Mouse (Mus musculus) kidney, adult 8-10 months (tissue): ENCODE data around the gene Rnf40.
A peak's percentile ranks its signal among the peaks of the same experiment; 100 is the strongest.
"Not testable (repeated sequence)": the region's sequence is repeated elsewhere in the genome, so short reads cannot be mapped to it uniquely, and the experiment has no call there.

Experiments used
- DNase-seq, 2 experiments: peaks; one replicate each; pipeline ENCODE4 v3.0.0; 2022

The Rnf40 gene

DNA sequence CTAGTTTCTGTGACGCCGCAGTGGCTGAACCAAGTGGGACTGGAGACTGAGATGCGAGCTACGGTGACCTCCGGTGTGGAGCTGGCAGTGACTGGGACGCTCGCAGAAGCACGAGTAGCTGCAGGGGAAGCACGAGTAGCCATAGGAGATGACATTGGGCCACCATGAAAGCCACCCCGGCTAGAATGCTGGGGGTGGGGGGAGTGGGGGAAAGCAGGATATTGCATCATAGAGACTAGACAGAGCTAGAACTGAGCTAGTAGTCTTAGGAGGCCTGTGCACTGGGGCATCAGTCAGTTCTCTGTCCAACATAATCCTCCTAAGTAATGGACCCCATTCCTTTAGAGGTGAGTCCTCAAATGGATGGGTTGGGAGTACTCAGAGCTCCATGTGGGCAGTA, 15.7 kb downstream of the Rnf40 start:
- DNase-seq, result no peak

DNA sequence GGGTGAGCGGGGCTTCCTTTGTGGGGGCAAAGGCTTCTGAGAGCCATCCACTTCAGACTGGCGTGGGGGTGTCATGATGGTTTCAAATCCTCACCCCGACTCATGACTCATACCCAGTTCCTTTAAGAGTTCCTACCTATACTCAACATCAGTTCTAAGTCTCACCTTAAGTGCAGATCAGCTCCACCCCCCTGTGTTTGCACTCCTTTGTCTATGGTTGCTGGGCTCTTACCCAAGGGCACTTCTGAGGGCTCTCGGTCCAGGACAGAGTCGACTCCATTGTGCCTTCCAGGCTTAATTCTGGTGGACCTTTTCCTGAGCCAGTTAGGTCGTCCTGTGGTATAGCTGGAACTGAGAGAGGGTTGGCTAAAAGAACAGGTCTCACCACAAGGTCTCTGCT, 18.6 kb downstream of the Rnf40 start:
- DNase-seq, result no peak

DNA sequence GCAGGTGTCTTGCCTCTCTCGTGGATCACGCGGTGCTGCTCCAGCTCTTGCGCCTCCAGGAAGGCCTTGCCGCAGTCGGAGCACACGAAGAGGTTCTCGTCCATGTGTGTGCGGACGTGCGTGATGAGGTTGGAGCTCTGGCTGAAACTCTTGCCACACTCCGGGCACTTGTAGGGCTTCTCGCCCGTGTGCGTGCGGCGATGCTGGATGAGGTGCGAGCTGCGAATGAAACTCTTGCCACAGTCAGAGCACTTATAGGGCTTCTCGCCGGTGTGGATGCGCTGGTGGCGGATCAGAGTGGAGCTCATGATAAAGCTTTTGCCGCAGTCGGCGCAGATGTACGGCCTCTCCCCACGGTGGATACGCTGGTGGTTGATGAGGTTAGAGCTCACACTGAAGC, 22.4 kb downstream of the Rnf40 start:
- DNase-seq, result no peak

DNA sequence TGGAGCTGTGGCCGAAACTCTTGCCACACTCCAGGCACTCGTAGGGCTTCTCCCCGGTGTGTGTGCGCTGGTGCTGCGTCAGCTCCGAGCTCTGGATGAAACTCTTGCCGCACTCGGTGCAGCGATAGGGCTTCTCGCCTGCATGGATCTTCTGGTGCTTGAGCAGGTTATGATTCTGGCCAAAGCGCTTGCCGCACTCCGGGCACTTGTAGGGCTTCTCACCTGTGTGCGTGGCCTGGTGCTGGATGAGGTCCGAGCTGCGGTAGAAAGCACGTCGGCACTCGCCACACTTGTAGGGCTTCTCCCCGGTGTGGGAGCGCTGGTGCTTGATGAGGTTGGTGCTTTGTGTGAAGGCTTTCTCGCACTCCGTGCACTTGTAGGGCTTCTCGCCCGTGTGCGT, 23.0 kb downstream of the Rnf40 start:
- no peak for DNase-seq

DNA sequence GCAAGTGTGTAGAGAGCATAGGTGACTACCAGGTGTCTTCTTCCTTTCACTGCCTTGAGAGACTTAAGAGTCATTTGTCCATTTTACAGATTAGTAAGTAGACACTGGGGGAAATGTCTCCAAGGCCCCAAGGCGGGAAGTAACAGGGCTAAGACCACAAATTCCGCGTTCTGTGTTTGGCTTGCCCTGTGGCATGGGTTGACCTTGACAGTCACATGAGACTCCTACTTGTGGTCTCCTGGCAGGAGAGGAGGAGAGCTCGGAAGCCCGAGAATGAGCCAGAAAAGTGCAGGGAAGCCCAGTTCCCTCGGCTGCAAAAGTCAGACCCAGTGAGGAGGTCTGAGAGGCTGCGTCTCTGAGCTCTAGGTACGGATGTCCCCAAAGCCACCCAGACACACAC, 24.9 kb downstream of the Rnf40 start:
- peak in 1 of 2 experiments; percentile 38 for DNase-seq

DNA sequence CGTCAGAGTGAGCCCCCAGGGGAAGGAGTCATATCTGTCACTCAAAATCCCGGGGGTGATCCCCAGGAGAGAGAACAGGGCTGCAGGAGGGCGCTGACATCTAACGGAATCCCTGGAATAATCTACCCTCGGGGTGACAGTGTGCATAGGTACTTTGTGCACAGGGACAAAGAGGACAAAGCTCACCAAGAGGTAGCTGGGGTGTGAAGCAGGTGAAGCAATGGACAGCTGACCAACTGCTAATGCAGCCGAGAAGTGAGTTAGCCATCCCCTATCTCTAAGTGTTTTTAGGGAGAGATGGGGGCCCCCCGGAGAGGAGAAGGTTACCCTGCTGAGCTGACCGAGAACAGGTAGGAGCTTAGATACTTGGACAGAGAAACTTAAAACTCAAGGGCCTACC, 25.5 kb downstream of the Rnf40 start:
- peak in 1 of 2 experiments; percentile 36 for DNase-seq

DNA sequence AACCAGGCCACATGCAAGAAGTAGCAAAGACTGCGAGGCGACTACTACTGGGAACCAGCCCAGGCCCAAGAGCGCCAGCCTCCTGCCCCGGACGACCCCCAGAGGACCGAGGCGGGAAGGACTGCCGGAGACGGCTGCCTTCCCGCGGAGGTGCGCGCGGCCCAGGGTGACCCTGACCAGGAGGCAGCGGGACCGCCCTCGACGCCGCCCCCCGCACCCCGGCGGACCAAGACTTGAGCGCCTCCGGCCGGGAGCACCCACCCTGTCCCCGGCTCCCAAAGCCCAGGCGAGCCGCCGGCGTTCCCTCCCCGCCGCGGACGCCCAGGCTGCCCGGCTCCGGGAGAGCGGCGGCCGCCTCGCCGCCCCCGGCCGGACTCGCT, 25.9 kb downstream of the Rnf40 start:
- DNase-seq, result peak; percentile 61 to 69

DNA sequence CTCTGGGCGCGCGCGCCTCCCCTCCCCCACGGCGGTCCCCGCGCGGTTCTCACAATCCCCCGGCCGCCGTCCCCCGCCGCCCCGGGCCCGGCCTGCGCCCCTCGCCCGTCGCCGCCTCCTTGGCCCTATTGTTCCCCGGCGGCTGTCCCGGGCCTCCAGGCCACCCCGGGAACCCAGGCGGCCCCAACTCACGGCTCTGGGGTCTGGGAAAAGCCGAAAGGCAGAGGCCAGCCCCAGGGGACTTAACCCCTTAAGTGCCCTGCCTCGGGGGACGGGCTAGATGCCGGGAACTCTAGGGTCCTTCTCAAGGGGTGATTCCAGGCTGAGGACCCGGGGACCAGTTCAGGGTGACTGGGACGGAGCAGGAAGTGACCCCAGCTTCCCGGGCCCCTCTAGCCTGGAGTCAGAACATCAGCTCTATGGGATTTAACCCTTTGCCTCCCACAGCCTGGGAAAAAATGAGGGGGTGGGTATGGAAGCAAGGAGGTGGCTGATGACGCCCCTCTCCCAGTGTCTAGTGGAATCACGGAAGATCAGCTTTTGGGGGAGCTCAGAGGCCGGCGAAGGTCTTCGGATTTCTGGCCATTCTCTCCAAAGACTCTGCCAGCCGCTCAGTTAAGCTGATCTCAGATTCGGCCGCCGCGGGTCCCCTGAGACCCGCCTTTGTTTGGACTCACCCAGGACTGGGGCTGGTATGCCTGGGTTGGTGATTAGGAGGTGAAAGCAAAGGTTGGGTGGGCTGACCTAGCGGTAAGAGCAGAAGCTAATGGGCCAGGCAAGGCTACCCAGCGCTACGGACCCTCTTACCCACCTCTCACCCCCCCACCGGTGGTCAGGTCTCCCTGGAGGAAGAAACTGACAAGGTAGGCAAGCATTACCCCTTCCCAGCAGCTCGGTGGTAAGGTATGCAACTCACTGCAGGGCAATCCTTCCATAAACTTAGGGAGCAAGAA, 26.6 kb downstream of the Rnf40 start, which contains the start of gene Zfp629:
Gene Zfp629 (minus strand): TSS at position 907 of the 953 bp plus-strand sequence.
- DNase-seq, result peak; percentile 69 to 73

DNA sequence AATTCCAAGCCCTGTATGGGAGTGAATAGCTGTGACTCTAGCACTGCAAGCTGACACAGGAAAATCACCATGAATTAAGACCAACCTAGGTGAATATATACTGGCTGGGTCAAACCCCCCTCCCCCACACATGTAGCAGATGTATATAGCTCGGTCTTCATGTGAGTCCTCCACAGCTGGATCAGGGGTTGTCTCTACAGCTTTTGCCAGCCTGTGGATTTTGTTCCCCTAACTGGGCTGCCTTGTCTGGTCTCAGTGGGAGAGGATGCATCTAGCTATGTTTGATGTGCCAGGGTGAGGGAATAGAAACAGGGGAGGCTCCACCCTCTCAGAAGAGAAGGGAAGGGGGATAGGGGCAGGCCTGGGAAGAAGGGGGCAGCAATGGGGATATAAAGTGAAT, 27.8 kb downstream of the Rnf40 start:
- DNase-seq, result no peak

DNA sequence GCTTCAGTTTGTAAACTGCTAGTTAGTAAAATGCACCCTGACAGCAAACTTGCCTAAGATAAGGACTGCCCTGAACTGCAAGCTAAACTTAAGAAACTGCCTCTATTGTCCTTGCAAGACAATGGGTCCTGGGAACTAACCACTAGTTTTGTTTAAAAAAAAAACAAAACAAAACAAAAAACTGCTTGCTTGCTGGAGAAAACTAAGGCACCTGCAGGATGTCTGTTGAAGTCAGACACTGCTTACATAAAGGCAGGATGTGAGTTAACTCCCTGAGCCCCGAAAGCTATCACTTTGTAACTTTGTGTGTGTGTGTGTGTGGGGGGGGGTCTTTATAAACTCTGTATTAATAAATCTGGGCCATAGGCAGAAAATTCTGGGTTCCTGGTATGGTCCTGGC, 28.3 kb downstream of the Rnf40 start:
- no peak for DNase-seq

DNA sequence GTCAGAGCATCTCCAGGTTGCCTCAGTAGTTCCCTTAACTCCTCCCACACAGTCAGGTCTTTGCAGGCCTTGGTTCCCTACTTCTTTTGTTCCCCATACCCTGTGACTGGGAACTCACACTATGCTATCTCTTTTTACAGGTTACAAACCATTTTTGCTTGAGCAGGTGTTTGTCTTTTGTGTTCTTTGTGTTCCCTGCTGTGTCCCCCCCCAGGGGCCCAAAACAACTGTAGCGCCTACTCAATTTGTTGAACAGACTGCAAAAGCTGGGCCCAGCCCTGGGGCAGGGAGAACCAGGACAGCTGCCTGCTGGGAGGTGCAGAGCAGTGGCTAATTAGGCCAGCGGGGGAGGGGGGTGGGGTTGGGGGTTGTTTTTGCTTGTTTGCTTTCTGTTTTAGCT, 29.4 kb downstream of the Rnf40 start:
- no peak for DNase-seq

DNA sequence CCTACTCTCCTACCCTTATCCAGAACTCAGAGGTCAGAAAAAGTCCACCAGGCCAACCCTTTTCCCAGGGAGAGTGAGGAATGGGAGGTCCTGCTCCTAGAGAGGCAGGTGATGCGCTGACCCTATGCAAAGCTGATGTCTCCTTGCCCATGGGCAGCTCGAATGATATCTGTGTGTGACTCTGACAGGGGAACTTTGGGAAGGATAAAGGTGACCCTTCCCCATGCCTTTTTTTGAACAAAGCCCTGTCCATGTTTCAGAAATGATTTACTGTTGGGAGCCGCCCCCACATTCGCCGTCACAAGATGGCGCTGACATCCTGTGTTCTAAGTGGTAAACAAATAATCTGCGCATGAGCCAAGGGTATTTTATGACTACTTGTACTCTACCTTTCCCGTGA, 29.8 kb downstream of the Rnf40 start:
- not testable (repeated sequence) for DNase-seq

DNA sequence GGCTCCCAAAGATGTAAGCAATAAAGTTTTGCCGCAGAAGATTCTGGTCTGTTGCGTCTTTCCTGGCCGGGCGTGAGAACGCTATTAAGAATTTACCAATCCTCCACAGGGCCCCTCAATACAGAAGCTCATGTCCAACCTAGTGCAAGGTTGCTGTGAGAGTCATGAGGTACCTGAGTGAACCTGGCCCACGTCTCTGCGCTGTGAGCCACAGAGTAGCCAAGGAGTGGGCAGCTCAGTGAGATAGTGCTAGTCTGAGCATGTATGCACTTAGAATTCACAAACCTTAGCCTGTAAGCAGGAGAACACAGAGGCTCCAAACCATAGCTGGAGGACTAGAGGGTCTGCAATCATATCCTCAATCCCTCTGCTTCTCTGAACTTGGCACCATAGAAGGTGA, 37.5 kb downstream of the Rnf40 start:
- no peak for DNase-seq

DNA sequence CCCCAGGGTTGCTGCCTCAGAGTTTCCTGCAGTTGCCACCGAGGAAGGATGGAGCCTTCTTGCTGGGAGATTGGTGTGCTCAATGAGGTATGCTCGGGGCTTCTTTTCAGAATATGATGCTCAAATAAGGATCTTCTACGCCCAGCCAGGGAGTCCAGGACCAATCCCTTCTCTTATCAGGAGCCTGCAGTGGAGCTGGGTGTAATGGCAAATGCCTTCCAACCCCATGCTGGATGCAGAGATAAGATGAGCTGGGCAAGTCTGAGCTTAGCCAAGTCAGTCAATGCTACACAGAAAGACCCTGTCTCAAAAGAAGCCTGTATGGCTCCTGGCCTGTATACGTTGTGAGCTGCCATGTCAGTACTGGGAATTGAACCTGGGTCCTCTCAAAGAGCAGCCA, 37.9 kb downstream of the Rnf40 start:
- DNase-seq, result no peak

DNA sequence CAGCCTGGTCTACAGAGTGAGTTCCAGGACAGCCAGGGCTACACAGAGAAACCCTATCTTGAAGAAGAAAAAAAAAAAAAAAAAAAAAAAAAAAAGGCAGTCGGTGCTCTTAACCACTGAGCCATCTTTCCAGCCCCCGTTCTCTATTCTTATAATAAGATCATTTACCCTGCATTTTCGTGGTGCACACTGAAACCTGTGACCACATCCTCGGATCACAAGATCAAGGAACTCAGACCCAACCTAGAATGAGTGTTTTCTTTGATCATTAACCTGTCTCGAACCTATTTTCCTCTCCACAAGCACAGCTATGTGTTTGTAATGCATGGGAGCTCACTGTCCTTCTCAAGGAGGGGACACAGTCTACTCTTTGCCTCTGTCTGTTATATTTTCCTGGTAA, 40.1 kb downstream of the Rnf40 start:
- no peak for DNase-seq

DNA sequence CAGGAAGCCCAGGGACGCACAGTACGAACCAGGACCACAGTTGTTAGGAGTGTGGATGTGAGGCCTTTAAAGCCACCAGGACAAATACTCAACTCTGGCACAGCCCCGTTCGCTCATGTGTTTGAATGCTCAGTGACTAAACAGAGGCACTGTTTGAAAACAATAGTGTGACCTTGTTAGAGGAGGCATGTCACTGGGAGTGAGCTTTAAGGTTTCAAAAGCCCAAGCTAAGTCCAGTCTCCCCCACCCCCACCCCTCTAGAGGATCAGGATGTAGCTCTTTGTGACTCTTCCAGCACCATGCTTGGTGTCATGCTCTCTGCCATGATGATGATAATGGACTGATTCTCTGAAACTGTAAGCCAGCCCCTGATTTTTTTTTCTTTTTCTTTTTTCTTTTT, 42.8 kb downstream of the Rnf40 start:
- DNase-seq, result no peak

DNA sequence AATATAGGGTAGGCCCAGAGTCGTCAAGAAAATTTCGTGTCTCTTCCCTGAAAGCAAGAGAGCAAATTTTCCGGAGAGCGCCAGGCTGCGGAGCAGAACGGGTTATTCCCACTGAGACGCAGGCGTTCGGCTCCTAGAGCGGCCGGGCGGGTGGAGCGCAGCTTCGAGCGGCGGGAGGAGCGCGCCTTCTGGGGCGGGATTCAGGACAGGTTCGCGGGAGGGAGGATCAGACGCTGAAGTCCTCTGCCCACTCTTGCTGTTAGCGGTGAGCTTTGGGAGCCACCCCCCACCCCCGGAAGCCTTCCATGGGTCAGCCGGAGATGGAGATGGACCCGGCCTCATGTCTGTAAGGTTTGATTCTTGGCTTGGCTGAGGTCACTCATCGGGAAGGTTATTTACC, 48.4 kb downstream of the Rnf40 start:
- DNase-seq, result peak; percentile 66 to 70

DNA sequence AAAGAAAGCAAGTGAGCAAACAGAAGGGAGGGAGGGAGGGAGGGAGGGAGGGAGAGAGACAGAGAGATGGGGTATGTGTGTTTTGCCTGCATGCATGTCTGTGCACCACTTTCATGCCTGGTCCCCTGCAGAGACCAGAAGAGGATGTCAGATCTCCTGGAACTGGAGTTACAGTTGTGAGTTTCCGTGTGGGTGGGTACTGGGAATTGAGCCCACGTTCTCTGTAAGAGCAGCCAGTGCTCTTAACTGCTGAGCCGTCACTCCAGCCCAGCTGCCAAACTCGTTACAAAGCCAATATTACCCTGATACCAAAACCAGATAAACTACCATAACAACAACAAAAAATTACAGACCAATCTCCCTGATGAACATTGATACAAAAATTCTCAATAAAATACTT, 52.7 kb downstream of the Rnf40 start:
- no peak for DNase-seq

DNA sequence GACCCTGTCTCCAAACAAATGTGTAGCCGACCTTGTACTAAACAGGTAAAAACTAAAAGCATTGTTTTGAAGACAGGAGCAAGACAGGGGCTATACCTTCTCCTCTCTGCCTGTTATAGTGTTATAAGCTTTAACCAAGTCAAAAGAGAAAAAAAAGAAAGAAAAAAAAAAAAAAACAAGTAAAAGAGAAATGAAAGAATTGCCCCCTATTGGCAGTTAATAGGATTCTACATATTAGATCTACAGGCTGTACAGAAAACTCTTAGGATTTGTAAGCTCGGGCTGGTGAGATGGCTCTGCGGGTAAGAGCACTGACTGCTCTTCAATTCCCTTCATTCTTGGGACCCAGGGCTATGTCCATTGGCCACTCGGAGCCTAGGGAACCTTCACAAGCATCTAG, 53.7 kb downstream of the Rnf40 start:
- DNase-seq, result no peak

DNA sequence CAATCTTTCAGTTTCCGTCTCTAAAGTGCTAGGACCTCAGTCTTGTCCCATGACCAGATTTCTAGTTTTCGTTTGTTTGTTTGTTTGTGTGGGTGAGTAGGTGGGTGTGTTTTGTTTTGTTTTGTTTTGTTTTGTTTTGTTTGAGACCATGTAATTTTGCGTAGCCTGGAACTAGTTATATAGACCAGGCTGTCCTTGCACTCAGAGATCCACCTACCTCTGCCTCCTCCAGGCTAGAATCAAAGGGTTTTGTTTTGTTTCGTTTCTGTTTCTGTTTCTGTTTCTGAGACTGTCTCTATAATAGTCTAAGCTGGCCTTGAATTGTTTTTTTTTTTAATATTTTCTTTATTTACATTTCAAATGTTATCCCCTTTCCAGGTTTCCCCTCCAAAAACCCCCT, 57.8 kb downstream of the Rnf40 start:
- DNase-seq, result no peak

DNA sequence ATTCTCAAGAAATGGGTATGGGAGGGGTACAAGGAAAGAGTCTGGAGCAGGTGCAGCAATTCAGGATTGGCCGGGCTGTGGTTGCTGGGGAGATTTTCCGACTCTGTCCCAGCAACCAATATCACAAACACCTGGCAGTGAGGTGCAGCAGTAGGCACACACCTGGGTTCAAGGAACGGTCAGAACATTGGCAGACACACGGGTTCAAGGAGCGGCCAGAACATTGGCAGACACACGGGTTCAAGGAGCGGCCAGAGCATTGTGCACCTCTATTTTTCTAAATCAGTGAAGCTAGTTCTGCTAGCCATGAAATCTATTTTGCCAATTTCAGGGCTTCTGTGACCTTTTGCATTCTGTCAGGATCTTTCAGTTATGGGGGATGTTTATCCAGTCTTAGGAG, 59.0 kb downstream of the Rnf40 start:
- peak in 1 of 2 experiments; percentile 39 for DNase-seq

DNA sequence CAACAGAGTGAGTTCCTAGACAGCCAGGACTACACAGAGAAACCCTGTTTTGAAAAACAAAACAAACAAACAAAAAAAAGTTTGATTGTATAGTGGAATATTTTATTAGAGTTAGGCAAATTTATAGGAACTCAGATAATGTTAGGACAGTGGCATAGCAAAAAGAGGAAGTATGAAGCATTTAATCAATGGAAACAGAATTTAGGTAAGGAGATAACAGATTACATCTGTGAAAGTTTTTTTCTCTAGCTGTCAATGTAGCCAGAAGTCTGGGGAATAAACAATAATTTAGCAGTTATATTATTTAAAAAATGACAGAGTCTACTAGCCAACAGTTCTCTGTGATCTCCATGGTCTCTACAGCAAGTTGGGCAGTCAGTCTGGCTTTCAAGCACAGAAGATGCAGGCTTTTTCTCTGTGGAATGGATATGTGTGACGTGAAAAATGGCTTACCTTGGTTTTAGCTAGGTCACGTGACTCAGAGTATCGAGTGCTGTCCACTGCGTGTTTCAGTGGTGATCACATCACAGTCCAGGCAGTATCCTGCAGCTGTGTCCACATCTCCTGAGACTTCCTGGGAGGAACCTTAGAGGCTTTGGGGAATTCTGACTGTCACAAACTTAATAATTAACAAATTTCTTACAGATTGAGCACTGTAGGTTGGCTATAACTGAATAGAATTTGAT, 60.1 kb downstream of the Rnf40 start:
- DNase-seq, result no peak

DNA sequence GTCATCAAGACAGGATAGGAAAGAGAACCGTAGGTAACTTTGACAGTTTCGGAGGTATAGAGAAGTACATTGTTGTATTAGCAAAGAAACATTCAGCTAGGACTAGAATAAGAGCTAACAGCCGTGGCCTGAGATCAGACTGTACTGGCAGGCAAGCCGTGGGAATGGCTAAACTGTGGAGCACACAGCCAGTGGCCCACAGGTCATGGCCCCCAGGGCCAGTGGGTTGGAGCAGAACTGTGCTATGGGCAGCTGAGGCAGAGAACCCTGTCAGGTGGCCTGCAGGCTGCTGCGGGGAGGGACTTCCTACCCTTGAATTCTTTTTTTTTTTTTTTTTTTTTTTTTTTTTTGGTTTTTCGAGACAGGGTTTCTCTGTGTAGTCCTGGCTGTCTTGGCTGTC, 60.6 kb downstream of the Rnf40 start:
- no peak for DNase-seq

DNA sequence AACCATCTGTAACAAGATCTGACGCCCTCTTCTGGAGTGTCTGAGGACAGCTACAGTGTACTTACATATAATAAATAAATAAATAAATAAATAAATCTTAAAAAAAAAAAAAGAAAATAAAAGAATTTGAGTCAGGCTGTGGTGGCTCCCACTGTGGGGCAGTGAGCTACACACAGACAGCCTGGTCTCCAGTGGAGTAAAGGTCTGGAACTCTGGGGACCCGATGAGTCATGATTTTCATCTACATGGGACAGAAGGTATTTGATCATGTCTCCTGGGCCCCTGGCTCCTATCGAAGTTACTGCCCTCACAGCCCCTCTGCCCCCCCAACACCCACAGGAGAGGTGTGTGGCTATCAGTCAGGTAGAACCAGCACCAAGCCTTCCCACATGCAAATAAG, 63.1 kb downstream of the Rnf40 start:
- no peak for DNase-seq
